Mouse (Mus musculus): Measurements from ENCODE around the gene Cdkal1. TPM values are rescaled to one million over a fixed set of nuclear protein-coding genes. Genes with fewer than 3 reads are reported as not detected.

Cdkal1 gene
- polyA plus RNA-seq, 1 experiment, result 11.5 TPM

- Histone ChIP-seq H3K27ac (ENCODE audit: control insufficient read depth, insufficient read depth, low read depth, low read length, poor library complexity) (no peak overlapping the region), H3K4me1 (ENCODE audit: control insufficient read depth, insufficient read depth, low read length) (no peaks in the 10 kb centered on the region), H3K4me3 (replicated peaks; ENCODE audit: control insufficient read depth, low read depth, low read length) (no peak overlapping the region)
- WGBS, result 68% methylated on average over 3 of the region's 3 CpGs
- TF ChIP-seq POLR2A (IDR thresholded peaks at IDR 0.05; ENCODE audit: borderline replicate concordance, control insufficient read depth, low read depth, low read length) (no peak), CTCF (IDR thresholded peaks at IDR 0.05; ENCODE audit: control insufficient read depth, insufficient read depth, low read length) (no peak)
Observed at GRCm38 (mm10) chr13:29707620-29708019, 147.9 kb downstream of the Cdkal1 start.

- 73% methylated on average over 1 of the region's 1 CpGs for WGBS
- TF ChIP-seq POLR2A (IDR thresholded peaks at IDR 0.05; ENCODE audit: borderline replicate concordance, control insufficient read depth, low read depth, low read length) (no peak), CTCF (IDR thresholded peaks at IDR 0.05; ENCODE audit: control insufficient read depth, insufficient read depth, low read length) (no peak)
- no peak overlapping the region for H3K27ac ChIP-seq (ENCODE audit: control insufficient read depth, insufficient read depth, low read depth, low read length, poor library complexity)
- H3K4me3 ChIP-seq (replicated peaks; ENCODE audit: control insufficient read depth, low read depth, low read length), result no peak overlapping the region
- no peaks in the 10 kb centered on the region for H3K4me1 ChIP-seq (ENCODE audit: control insufficient read depth, insufficient read depth, low read length)
Observed at GRCm38 (mm10) chr13:29701400-29701799, 154.1 kb downstream of the Cdkal1 start.

DNA sequence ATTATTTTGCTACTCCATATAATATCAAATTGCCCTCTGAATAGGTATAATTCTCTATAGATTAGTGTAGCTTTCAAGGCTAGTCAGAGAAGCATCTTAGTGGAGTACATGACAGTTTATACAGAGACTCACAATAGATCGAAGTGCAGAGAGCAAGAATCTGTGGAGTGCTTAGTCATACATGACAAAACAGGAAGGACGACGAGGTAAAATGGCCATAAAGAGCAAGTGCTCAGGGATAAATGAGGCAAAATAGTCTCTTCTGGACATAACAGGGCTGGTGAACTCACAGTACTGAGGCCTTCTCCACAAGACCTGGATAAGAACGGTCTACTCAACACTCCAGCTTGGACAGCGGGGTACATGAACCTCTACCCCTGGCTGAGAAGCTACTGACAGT is 155.6 kb downstream of the Cdkal1 start:
- no peaks in the 10 kb centered on the region for H3K4me1 ChIP-seq (ENCODE audit: control insufficient read depth, insufficient read depth, low read length)
- H3K27ac ChIP-seq (ENCODE audit: control insufficient read depth, insufficient read depth, low read depth, low read length, poor library complexity), result no peak overlapping the region
- TF ChIP-seq POLR2A (IDR thresholded peaks at IDR 0.05; ENCODE audit: borderline replicate concordance, control insufficient read depth, low read depth, low read length) (no peak), CTCF (IDR thresholded peaks at IDR 0.05; ENCODE audit: control insufficient read depth, insufficient read depth, low read length) (no peak)
- H3K4me3 ChIP-seq (replicated peaks; ENCODE audit: control insufficient read depth, low read depth, low read length), result no peak overlapping the region
- WGBS, result 67% methylated on average over 5 of the region's 5 CpGs

- H3K27ac ChIP-seq (ENCODE audit: control insufficient read depth, insufficient read depth, low read depth, low read length, poor library complexity), result no peak overlapping the region
- TF ChIP-seq POLR2A (IDR thresholded peaks at IDR 0.05; ENCODE audit: borderline replicate concordance, control insufficient read depth, low read depth, low read length), result no peak
- TF ChIP-seq CTCF (IDR thresholded peaks at IDR 0.05; ENCODE audit: control insufficient read depth, insufficient read depth, low read length), result no peak
- H3K4me3 ChIP-seq (replicated peaks; ENCODE audit: control insufficient read depth, low read depth, low read length), result no peak overlapping the region
- 54% methylated on average over 5 of the region's 5 CpGs for WGBS
- no peaks in the 10 kb centered on the region for H3K4me1 ChIP-seq (ENCODE audit: control insufficient read depth, insufficient read depth, low read length)
Observed at GRCm38 (mm10) chr13:29698307-29698985, 157.0 kb downstream of the Cdkal1 start.

- TF ChIP-seq CTCF (IDR thresholded peaks at IDR 0.05; ENCODE audit: control insufficient read depth, insufficient read depth, low read length) (no peak), POLR2A (IDR thresholded peaks at IDR 0.05; ENCODE audit: borderline replicate concordance, control insufficient read depth, low read depth, low read length) (no peak)
- H3K27ac ChIP-seq (ENCODE audit: control insufficient read depth, insufficient read depth, low read depth, low read length, poor library complexity), result no peak overlapping the region
- H3K4me1 ChIP-seq (ENCODE audit: control insufficient read depth, insufficient read depth, low read length), result no peaks in the 10 kb centered on the region
- no peak overlapping the region for H3K4me3 ChIP-seq (replicated peaks; ENCODE audit: control insufficient read depth, low read depth, low read length)
- 72% methylated on average over 3 of the region's 3 CpGs for WGBS
Observed at GRCm38 (mm10) chr13:29697230-29697629, 158.2 kb downstream of the Cdkal1 start.

- Histone ChIP-seq H3K4me3 (replicated peaks; ENCODE audit: control insufficient read depth, low read depth, low read length) (no peak overlapping the region), H3K4me1 (ENCODE audit: control insufficient read depth, insufficient read depth, low read length) (no peaks in the 10 kb centered on the region; the same call in 1 of the 2 replicates), H3K27ac (ENCODE audit: control insufficient read depth, insufficient read depth, low read depth, low read length, poor library complexity) (no peak overlapping the region)
- TF ChIP-seq CTCF (IDR thresholded peaks at IDR 0.05; ENCODE audit: control insufficient read depth, insufficient read depth, low read length) (no peak), POLR2A (IDR thresholded peaks at IDR 0.05; ENCODE audit: borderline replicate concordance, control insufficient read depth, low read depth, low read length) (no peak)
- 83% methylated on average over 7 of the region's 7 CpGs for whole genome bisulfite sequencing
Observed at GRCm38 (mm10) chr13:29690734-29691133, 164.7 kb downstream of the Cdkal1 start.

DNA sequence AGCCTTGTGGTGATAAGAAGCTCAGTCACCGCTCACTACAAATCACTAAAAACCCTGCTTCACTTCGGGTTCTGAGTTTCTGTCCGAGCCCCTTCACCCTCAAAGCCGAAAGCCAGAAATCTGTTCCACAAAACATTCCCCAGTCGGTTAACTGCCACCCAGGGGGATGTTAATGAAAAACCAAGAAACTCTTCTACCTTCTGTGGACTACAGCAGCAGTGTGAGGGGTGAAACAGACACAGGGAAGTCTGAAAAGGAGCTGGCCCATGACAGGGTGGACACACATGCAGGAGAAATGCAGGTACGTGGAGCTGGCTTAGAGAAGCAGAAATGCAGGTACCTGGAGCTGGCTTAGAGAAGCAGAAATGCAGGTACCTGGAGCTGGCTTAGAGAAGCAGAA is 166.6 kb downstream of the Cdkal1 start:
- TF ChIP-seq POLR2A (IDR thresholded peaks at IDR 0.05; ENCODE audit: borderline replicate concordance, control insufficient read depth, low read depth, low read length), result no peak
- no peak for TF ChIP-seq CTCF (IDR thresholded peaks at IDR 0.05; ENCODE audit: control insufficient read depth, insufficient read depth, low read length)
- no peaks in the 10 kb centered on the region; the same call in 1 of the 2 replicates for H3K4me1 ChIP-seq (ENCODE audit: control insufficient read depth, insufficient read depth, low read length)
- H3K4me3 ChIP-seq (replicated peaks; ENCODE audit: control insufficient read depth, low read depth, low read length), result no peak overlapping the region
- H3K27ac ChIP-seq (ENCODE audit: control insufficient read depth, insufficient read depth, low read depth, low read length, poor library complexity), result no peak overlapping the region
- WGBS, result 53% methylated on average over 6 of the region's 6 CpGs

GRCm38 (mm10) chr13:29687872-29688271 is 167.6 kb downstream of the Cdkal1 start:
- no peak overlapping the region for H3K4me3 ChIP-seq (replicated peaks; ENCODE audit: control insufficient read depth, low read depth, low read length)
- H3K4me1 ChIP-seq (ENCODE audit: control insufficient read depth, insufficient read depth, low read length), result no peaks in the 10 kb centered on the region; the same call in 1 of the 2 replicates
- no peak for TF ChIP-seq CTCF (IDR thresholded peaks at IDR 0.05; ENCODE audit: control insufficient read depth, insufficient read depth, low read length)
- TF ChIP-seq POLR2A (IDR thresholded peaks at IDR 0.05; ENCODE audit: borderline replicate concordance, control insufficient read depth, low read depth, low read length), result no peak
- WGBS, result 63% methylated on average over 7 of the region's 7 CpGs
- H3K27ac ChIP-seq (ENCODE audit: control insufficient read depth, insufficient read depth, low read depth, low read length, poor library complexity), result no peak overlapping the region
